ENCODE assay signal across 9 mouse cellular contexts in genomic region chr1:39969771-39970406, GRCm38 (mm10).
DNase-seq lines count a peak whose midpoint lies in the region; ATAC-seq and TF ChIP-seq lines count a peak whose summit lies in the region.
"Had no signal": no experiment of that assay in that cellular context is flagged by ENCODE, and none has a peak within 500 bp of the region (broad histone marks: within the 10 kb centered on the region; RNA-seq: fewer than 3 reads in every experiment).

No protein-coding gene starts in this region.

- TF ChIP-seq POLR2A in brain, embryonic 14.5 days (IDR thresholded peaks at IDR 0.05; ENCODE audit: borderline replicate concordance, extremely low read depth, insufficient read depth, insufficient read length, poor library complexity, severe bottlenecking): no peak

- H3K27me3 ChIP-seq in forebrain, embryonic 11.5 days (ENCODE audit: control insufficient read depth, insufficient read depth, low read length): no peaks in the 10 kb centered on the region
- no peaks in the 10 kb centered on the region for H3K27me3 ChIP-seq in limb, embryonic 10.5 days (ENCODE audit: low read depth, poor library complexity, severe bottlenecking)

- H3K9ac ChIP-seq in forebrain, embryonic 11.5 days (ENCODE audit: low read length): no peak overlapping the region

- WGBS in forebrain, embryonic 11.5 days: 61% methylated on average over 2 of the region's 2 CpGs
- 75% methylated on average over 2 of the region's 2 CpGs for WGBS in limb, embryonic 10.5 days

- DNase-seq in left cerebral cortex, postnatal 4 days: peak; percentile 78
- DNase-seq in left cerebral cortex, adult 11 months (ENCODE audit: low spot score): no peak
- peak; percentile 74 for DNase-seq in brain, embryonic 14.5 days (ENCODE audit: low read depth)
- DNase-seq in forebrain, embryonic 11.5 days (ENCODE audit: low spot score): no peak
- peak; percentile 50 for DNase-seq in limb, embryonic 10.5 days (ENCODE audit: low spot score)
- DNase-seq in right cerebral cortex, adult 2 months (ENCODE audit: low spot score in 2 of 2): no peak
- no peak for DNase-seq in right cerebral cortex, adult 18-20 months
- DNase-seq: adrenal gland, postnatal 25 days; thymus, postnatal 25 days had no signal

- H3K36me3 ChIP-seq in forebrain, embryonic 11.5 days (ENCODE audit: control insufficient read depth, insufficient read depth, low read length): no peaks in the 10 kb centered on the region
- peaks cover 46% of the 10 kb centered on the region for H3K36me3 ChIP-seq in limb, embryonic 10.5 days

- no peak overlapping the region for H3K4me3 ChIP-seq in forebrain, embryonic 11.5 days (ENCODE audit: low read depth, low read length)
- H3K4me3 ChIP-seq in limb, embryonic 10.5 days: no peak overlapping the region

- ATAC-seq in forebrain, embryonic 11.5 days (replicated peaks; ENCODE audit: low FRiP score): no peak

- intact Hi-C loops in left cerebral cortex, postnatal 4 days (cut with DNase I): no loop called here

- no peaks in the 10 kb centered on the region for H3K9me3 ChIP-seq in forebrain, embryonic 11.5 days (ENCODE audit: control insufficient read depth, low read length)
- no peaks in the 10 kb centered on the region for H3K9me3 ChIP-seq in limb, embryonic 10.5 days (replicated peaks)

- no peak overlapping the region for H3K4me2 ChIP-seq in forebrain, embryonic 11.5 days (ENCODE audit: low read depth, low read length, severe bottlenecking)

- TF ChIP-seq CTCF in brain, embryonic 14.5 days (IDR thresholded peaks at IDR 0.05; ENCODE audit: borderline replicate concordance, extremely low read depth, insufficient read depth, insufficient read length): peak; percentile 2; the same call in 1 of the 2 replicates

- peak overlapping the region; percentile 8; the same call in 1 of the 2 replicates for H3K27ac ChIP-seq in forebrain, embryonic 11.5 days (ENCODE audit: low read depth, low read length)
- H3K27ac ChIP-seq in limb, embryonic 10.5 days: no peak overlapping the region

- H3K4me1 ChIP-seq in forebrain, embryonic 11.5 days (replicated peaks; ENCODE audit: control insufficient read depth, insufficient read depth, low read length): peaks cover 5% of the 10 kb centered on the region; the same call in 1 of the 2 replicates
- peaks cover 16% of the 10 kb centered on the region for H3K4me1 ChIP-seq in limb, embryonic 10.5 days

Comparison
In these comparisons a context has a peak if more than half of its experiments do, and no peak if none do; other contexts are left out.
1. DNase-seq: peak in left cerebral cortex, postnatal 4 days (single experiment), brain, embryonic 14.5 days (single experiment) and limb, embryonic 10.5 days (single experiment); none in left cerebral cortex, adult 11 months (single experiment), forebrain, embryonic 11.5 days (single experiment), right cerebral cortex, adult 2 months (0 of 2) and right cerebral cortex, adult 18-20 months (single experiment).